Mouse (Mus musculus) heart, postnatal 14 days (tissue): ENCODE measurements around the gene Atrn. TPM values are rescaled to one million over a fixed set of nuclear protein-coding genes. Genes with fewer than 3 reads are reported as not detected.

Source experiments
- DNase-seq, 2 experiments: peaks; one replicate each; pipeline ENCODE4 v3.0.0; 2021 to 2022
- intact Hi-C: fragments of 180-260 bp; cut with DNase I; formaldehyde crosslinking; loops from one replicate; pipeline ENCODE4 v1.15.1; 2025
- microRNA-seq, 2 experiments: library from miRNA; unstranded; fragments of <30 nt; microRNA quantifications; one replicate each; pipeline ENCODE4 v1.2.0; 2021 to 2022
- total RNA-seq, 2 experiments: library from RNA; stranded (reverse); gene quantifications; 2 replicates each; pipeline ENCODE4 v1.2.3; 2021

Atrn gene
- total RNA-seq, 2 experiments from 2014 or later, result 28.8 to 29.6 TPM

GRCm38 (mm10) chr2:131060784-131061183, 154.5 kb downstream of the Atrn start:
- DNase-seq, result no peak
- intact Hi-C loops, result no loop called here

- intact Hi-C loops, result no loop called here
- DNase-seq, result no peak
Measured at GRCm38 (mm10) chr2:131061607-131062006, 155.3 kb downstream of the Atrn start.

GRCm38 (mm10) chr2:131063404-131063864, 157.1 kb downstream of the Atrn start, which contains the start of gene Adam33:
Gene Adam33, minus strand, starts transcription at chr2:131063814.
- intact Hi-C loops, result no loop called here
- DNase-seq, result peak; percentile 37 to 45

GRCm38 (mm10) chr2:131066342-131066741, 160.0 kb downstream of the Atrn start:
- no peak for DNase-seq
- intact Hi-C loops, result no loop called here

GRCm38 (mm10) chr2:131067481-131067880, 161.2 kb downstream of the Atrn start:
- no peak for DNase-seq
- intact Hi-C loops, result no loop called here

- intact Hi-C loops, result no loop called here
- DNase-seq, result no peak
Measured at GRCm38 (mm10) chr2:131072536-131072935, 166.2 kb downstream of the Atrn start.

Small RNA genes within 50 kb of the gene (microRNA-seq; reads per million reads assigned to microRNA genes)
- 0.27 to 0.48 reads per million in 2 experiments for gene Mir6973b

Other genes with a start within 250 kb of the Atrn start
- 10 to 100 TPM; 53.3 to 62.4 TPM for gene Ddrgk1, start 241.8 kb upstream of the Atrn start, total RNA-seq
- gene Itpa, start 238.9 kb upstream of the Atrn start, total RNA-seq, result 10 to 100 TPM; 19.8 to 20.2 TPM
- under 1 TPM; 0.19 to 0.32 TPM for gene Slc4a11, start 209.0 kb upstream of the Atrn start, total RNA-seq
- 10 to 100 TPM; 61.4 to 61.7 TPM for gene 4930402H24Rik, start 89 bp upstream of the Atrn start, total RNA-seq
- 1 to 10 TPM; 5.1 to 8.0 TPM for gene Gfra4, start 136.6 kb downstream of the Atrn start, total RNA-seq
- 1 to 10 TPM; 1.1 to 3.0 TPM for gene Adam33, start 157.3 kb downstream of the Atrn start, total RNA-seq
- 1 to 10 TPM; 1.3 to 1.5 TPM for gene Siglec1, start 180.3 kb downstream of the Atrn start, total RNA-seq
- gene Hspa12b, start 220.8 kb downstream of the Atrn start, total RNA-seq, result 10 to 100 TPM; 42.9 to 48.2 TPM
- not detected for gene Gm11037, start 227.0 kb downstream of the Atrn start, total RNA-seq